Mouse (Mus musculus) adrenal gland, adult 10 weeks (tissue): ENCODE data around the gene Olfr441. TPM values are rescaled to one million over a fixed set of nuclear protein-coding genes. Genes with fewer than 3 reads are reported as not detected.

Experiments used
- polyA plus RNA-seq: library from polyadenylated mRNA; stranded (reverse); fragments of 350-450 nt; fragmentation: Illumina TruSeq; extraction: RNeasy Lipid Tissue Mini Kit (QIAGEN cat#74804); gene quantifications from one replicate; pipeline ENCODE4 v1.2.3, GENCODE M21; 2014; ENCODE audit warnings: low read depth, low replicate concordance

The Olfr441 gene
- not detected for polyA plus RNA-seq

GRCm38 (mm10) chr6:43106069-43106468 lies at the start of gene Olfr441:
Gene Olfr441 (plus strand): TSS chr6:43106369.

GRCm38 (mm10) chr6:43146267-43146666 lies 40.1 kb downstream of the Olfr441 start, which contains the start of gene Olfr237-ps1:
Gene Olfr237-ps1 (plus strand): TSS chr6:43146567.

GRCm38 (mm10) chr6:43162982-43163381 lies 56.8 kb downstream of the Olfr441 start, which contains the start of gene Olfr437:
Gene Olfr437 (plus strand): TSS chr6:43163282.

Other genes starting within 250 kb of the Olfr441 start
- not detected for gene Olfr448, start 215.9 kb upstream of the Olfr441 start, polyA plus RNA-seq
- gene Olfr447, start 197.5 kb upstream of the Olfr441 start, polyA plus RNA-seq = not detected
- not detected for gene Olfr446, start 185.0 kb upstream of the Olfr441 start, polyA plus RNA-seq
- gene Olfr444, start 157.3 kb upstream of the Olfr441 start, polyA plus RNA-seq = not detected
- not detected for gene Olfr237-ps1, start 40.2 kb downstream of the Olfr441 start, polyA plus RNA-seq
- not detected for gene Olfr437, start 56.9 kb downstream of the Olfr441 start, polyA plus RNA-seq
- not detected for gene Olfr13, start 65.8 kb downstream of the Olfr441 start, polyA plus RNA-seq
- gene Olfr435, start 90.8 kb downstream of the Olfr441 start, polyA plus RNA-seq = not detected
- not detected for gene Olfr434, start 106.7 kb downstream of the Olfr441 start, polyA plus RNA-seq
- not detected for gene Olfr47, start 125.2 kb downstream of the Olfr441 start, polyA plus RNA-seq
- 18.5 TPM for gene Arhgef5, start 159.2 kb downstream of the Olfr441 start, polyA plus RNA-seq
- not detected for gene Nobox, start 203.2 kb downstream of the Olfr441 start, polyA plus RNA-seq